Mouse (Mus musculus) kidney, postnatal 14 days (tissue): ENCODE data around the gene Ralgps1.
"Not testable (repeated sequence)": the region's sequence is repeated elsewhere in the genome, so short reads cannot be mapped to it uniquely, and the experiment has no call there.

Experiments used
- DNase-seq: peaks from one replicate; pipeline ENCODE4 v3.0.0; 2022; ENCODE audit warnings: mixed read lengths

Gene Ralgps1

DNA sequence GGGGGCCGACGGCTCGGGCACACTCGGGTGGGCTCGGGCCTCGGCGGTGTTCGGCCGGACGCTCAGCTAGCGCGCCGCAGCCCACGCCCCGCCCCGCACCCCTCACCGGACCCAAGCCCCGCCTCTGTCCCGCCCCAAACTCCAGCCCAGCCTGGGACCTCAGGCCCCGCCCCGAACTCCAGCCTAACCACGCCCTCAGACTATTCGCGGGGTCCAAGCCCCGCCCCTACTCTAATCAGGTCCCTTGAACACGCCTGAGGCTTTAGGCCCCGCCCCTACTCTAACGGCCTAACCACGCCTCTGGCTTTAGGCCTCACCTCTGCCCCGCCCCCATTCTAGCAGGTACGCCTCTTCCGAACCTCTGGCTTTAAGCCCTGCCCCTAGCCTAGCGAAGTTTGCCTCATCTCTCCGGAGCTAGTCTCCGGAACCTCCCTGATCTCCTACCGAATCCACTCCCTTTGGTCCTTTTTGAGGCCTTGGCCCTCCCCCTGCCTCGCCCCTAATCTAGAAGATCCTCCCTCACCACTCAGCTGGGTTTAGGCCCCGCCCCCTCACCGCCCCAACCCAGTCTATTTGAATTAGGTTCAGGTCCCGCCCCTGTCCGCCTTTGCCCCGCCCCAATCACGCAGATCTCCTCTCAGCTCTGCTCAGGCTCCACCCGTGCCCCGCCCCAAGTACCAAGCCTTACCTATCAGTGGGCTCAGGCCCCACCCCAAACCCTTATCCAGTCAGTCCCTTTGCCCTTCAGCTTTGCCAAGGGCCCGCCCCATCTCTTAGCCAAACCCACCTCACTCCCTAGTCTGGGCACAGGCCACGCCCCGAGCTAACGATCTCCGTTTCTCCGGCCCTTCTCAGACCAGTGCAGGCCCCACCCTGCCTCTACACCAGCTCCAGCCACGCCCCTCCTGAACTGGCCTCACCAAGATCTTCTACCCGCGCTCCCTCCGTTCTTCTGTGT, 240.5 kb downstream of the Ralgps1 start:
- DNase-seq = peak; percentile 99

- DNase-seq = no peak
Observed at GRCm38 (mm10) chr2:33130141-33130525, 241.2 kb downstream of the Ralgps1 start.

GRCm38 (mm10) chr2:33129696-33130095, 241.6 kb downstream of the Ralgps1 start:
- no peak for DNase-seq

- DNase-seq = no peak
Observed at GRCm38 (mm10) chr2:33129005-33129404, 242.3 kb downstream of the Ralgps1 start.

GRCm38 (mm10) chr2:33127271-33127670, 244.0 kb downstream of the Ralgps1 start:
- DNase-seq = no peak

GRCm38 (mm10) chr2:33122856-33123255, 248.4 kb downstream of the Ralgps1 start:
- DNase-seq = no peak

DNA sequence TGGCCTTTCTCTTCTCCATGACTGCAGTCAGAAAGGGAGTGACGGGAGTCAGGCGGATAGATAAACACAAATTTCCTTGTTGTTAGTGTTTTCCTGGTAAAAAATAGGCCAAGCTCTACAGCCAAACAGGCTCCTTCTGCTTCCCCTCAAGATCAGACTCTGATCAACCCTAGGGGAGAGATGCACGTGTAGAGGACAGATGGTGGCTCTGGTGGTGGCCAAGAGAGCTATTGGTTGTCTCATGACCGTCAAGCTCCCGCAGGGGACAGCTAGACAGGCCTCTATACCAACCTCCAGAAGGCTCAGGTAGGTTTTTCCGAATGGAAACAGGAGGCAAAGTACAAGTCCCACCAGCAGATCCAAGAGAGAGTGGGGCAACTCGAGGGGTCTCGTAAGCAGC, 270.8 kb downstream of the Ralgps1 start:
- DNase-seq = no peak

- not testable (repeated sequence) for DNase-seq
Observed at GRCm38 (mm10) chr2:33097326-33097725, 274.0 kb downstream of the Ralgps1 start.

DNA sequence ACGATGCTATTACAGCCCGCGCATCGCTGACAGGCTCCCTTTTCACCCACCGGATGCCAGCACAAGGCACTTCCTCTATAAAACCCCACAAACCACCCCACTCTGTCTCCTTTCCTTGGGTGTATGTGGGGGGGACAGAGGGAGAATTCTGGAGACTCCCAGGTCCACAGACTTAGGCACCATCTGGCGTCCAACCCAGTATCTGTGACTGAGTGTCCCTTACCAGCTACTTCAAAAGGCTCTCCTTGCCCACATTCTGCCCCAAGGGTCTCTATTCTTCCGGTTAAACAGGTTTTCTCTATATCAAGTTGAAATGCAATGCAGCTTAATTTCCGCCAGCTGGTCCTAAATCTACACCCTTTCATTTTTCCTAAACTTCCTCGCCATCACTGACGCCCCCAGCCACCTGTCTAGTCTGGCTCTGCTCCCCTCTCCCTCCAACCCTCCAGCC, 276.0 kb downstream of the Ralgps1 start:
- DNase-seq = no peak

DNA sequence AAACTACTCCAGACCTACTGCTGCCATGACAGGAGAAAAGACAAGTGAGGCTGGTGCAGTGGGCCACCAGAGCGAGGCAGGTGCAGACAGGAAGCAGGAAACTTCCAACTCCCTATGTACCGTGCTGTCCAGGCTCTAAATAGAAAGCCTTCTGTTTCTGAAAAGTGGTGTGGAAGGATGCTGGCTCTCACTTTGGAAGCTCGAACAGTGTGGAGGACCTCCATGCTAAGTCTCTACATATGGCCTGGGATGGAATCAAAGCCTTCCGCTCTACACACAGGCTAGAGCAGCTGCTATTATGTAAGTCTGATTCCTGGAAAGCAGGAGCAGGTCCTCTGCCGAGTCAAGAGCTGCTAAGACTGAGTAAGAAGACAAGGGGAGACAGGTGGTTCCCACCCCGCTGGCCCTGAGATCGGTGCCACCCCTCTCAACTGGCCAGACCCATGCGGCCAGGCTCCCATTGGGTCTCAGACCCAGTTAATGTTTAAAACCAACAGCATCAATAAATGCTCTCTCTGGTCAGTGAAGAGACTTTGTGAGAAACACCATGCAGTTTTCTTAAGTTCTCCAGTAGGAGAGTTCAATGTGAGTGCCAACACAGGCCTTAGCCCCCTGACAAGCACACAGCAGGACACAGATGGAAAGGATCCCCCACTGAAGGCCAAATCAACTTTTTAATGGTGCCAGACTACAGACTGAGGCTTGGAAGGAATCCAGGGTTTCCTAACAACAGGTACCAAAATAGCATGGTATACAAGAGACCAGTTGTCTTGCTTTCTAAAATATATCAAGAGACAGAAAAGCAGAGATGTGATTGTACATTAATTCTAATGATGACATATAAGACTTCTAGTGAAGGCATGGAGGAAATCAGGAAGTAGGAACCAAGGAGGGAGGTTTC, 280.4 kb downstream of the Ralgps1 start:
- DNase-seq = no peak

DNA sequence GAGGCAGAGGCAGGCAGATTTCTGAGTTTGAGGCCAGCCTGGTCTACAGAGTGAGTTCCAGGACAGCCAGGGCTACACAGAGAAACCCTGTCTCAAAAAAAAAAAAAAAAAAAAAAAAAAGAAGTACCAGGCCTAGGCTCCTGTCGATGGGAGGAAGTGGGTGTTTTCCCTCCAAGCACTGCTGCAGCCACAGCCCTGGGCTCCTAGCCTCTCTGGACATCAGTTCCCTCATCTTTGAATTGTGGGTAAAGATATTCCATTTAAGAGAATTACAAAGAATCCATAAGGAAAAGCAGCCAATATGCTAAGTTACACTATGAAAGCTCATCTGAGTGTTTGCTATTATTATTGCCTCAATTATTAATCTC, 281.3 kb downstream of the Ralgps1 start:
- DNase-seq = not testable (repeated sequence)

GRCm38 (mm10) chr2:33089356-33090032, 281.8 kb downstream of the Ralgps1 start:
- DNase-seq = no peak

DNA sequence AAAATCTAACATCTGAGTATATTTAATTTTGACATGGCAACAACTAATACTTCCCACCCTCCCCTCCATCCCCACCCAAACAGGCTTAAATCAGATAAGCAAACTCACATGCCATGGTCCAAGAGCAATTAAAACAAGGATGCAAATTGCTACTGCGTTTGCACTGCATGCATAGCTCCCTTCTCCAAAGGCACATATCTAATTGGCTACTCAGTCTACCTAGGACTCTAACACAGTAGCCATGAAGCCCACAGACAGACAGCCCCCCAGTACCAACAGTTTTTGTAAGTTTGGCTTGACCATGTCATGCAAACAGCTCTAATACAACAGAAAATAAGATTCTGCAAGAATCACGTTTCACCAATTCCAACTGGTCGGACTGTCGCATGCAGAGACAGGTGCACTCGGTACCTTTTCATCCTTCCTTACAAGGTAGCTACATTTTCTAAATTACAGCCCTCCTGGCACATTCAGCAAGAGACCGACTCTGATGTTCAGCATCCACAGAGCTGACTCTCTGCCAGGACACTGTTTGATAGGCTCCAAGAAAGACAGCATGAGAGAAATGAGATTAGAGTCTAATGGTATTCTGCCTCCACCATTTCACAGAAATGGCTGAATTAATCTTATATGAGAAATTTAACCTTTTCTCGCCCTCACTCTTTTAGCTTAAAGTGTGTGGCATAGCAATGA, 284.5 kb downstream of the Ralgps1 start:
- no peak for DNase-seq

DNA sequence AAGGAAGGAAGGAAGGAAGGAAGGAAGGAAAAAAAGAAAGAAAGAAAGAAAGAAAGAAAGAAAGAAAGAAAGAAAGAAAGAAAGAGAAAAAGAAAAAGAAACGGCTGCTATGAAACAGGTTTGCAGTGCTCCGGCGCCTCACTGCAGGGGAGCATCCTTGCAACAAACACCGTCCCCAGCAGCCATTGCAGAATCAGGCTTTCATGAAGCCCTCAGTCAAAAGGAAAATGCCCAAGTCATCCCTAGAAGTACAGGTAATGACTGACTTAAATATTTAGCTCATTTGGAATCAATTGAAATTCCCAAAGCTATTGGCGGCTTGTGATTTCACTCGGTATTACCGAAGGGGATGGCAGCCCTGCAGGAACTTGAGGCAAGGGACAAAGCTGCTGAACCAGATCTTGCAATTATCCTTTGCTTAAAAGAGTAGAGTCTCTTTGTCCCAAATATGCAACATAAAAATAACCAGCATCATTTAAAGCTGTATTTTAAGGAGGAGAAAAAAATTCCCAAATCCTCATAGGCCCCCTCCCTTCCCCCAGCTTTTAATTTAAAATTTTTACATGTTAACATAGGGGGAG, 285.2 kb downstream of the Ralgps1 start:
- DNase-seq = no peak

DNA sequence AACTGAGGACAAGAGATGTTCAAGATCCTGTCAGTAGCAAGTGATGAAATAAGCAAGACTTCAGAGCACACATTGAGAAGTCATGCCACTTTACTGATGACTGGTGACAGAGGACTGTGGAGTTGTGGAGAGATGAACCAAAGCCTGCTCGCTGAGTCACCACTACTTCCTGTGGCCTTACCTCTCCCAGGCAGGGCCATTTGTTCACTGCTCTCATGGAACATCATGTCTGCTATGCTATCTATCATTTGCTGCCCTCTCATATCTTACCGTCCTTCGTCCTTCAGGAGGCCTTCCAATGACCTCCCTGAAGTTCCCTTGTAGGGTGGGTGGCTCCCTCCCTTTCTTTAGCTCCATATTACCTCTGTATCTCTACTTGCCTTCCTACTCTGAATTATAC, 287.1 kb downstream of the Ralgps1 start:
- no peak for DNase-seq
